Mouse (Mus musculus) gastrocnemius, adult 2 months (tissue): ENCODE data around the gene Sirt2. TPM values are rescaled to one million over a fixed set of nuclear protein-coding genes. Genes with fewer than 3 reads are reported as not detected.

ENCODE experiments used
- DNase-seq: peaks from one replicate; pipeline ENCODE4 v3.0.0; 2022
- H3K27ac ChIP-seq: fragments of 200-600 bp; 2 replicates; pipeline ENCODE4 v1.8.1; 2022; ENCODE audit warnings: mild to moderate bottlenecking
- H3K4me3 ChIP-seq: fragments of 200-600 bp; 2 replicates; pipeline ENCODE4 v1.8.1; 2022; ENCODE audit warnings: mild to moderate bottlenecking, moderate library complexity
- CTCF ChIP-seq: fragments of 200-600 bp; IDR thresholded peaks from 2 replicates; pipeline ENCODE4 v1.8.1; 2022; ENCODE audit warnings: antibody characterized with exemption, mild to moderate bottlenecking, moderate library complexity
- intact Hi-C: fragments of 180-260 bp; cut with DNase I; formaldehyde crosslinking; loops from one replicate; pipeline ENCODE4 v1.15.1; 2025
- total RNA-seq, 2 experiments: library from RNA; stranded (reverse); gene quantifications; 2 replicates each; pipeline ENCODE4 v1.2.3; 2021

The Sirt2 gene
- total RNA-seq, 2 experiments from 2014 or later, result 91.0 to 92.5 TPM

DNA sequence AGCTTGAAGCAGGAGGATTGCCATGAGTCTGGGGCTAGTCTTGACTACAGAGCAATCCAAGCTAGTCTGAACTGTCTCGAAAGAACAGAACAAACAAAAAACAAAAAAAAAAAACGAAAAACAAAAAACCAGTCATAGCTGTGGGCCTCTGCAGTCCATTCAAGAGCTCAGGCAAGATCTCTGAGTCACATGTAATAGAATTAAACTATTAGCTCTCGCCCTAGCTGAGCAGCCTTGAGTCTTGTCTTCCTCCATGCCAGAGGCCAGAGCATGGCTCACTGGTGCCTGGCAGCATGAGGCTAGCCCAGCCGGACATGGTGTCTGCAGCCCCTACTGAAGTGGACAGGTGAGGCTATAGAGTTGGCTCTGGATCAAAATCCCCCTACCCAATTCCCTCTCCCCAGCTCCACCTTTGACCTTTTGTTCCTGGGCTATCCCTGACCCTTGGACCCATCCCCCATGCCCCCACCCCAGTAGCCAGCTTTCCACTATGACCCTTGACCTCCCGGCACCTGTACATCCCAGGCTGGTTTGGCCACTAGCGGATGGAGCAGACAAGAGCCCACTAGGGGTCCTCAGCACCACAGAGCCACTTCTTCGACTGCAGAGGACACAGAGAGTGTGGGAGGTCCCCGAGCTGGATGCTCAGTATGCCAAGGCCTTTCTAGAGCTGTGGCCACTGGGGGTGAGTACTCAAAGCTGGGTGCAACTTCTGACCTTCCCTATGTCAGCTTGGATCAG is 23.7 kb downstream of the Sirt2 start:
- TF ChIP-seq CTCF, result peak; percentile 10; the same call in 1 of the 2 replicates
- no peak overlapping the region for H3K27ac ChIP-seq
- H3K4me3 ChIP-seq, result no peak overlapping the region
- DNase-seq, result no peak
- intact Hi-C loops, result no loop called here

DNA sequence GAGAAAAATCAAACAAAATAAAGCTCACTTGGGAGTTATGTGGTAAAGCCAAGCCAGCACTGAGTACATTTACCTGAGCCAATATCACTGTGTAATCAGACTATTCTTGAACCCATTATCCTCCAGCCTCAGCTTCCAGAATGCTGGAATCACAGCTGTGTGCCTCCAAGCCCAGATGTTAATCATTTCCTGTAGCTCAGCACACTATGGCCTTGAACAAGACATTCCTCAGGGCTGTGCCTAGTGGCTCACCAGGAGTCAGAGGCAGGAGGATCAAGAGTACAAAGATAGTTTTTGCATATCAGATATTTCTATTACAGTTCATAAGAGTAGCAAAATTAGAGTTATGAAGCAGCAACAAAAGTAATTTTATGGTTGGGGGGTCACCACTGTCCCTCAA is 25.2 kb downstream of the Sirt2 start:
- DNase-seq, result no peak
- Histone ChIP-seq H3K4me3 (no peak overlapping the region), H3K27ac (no peak overlapping the region)
- intact Hi-C loops, result no loop called here
- no peak for TF ChIP-seq CTCF

DNA sequence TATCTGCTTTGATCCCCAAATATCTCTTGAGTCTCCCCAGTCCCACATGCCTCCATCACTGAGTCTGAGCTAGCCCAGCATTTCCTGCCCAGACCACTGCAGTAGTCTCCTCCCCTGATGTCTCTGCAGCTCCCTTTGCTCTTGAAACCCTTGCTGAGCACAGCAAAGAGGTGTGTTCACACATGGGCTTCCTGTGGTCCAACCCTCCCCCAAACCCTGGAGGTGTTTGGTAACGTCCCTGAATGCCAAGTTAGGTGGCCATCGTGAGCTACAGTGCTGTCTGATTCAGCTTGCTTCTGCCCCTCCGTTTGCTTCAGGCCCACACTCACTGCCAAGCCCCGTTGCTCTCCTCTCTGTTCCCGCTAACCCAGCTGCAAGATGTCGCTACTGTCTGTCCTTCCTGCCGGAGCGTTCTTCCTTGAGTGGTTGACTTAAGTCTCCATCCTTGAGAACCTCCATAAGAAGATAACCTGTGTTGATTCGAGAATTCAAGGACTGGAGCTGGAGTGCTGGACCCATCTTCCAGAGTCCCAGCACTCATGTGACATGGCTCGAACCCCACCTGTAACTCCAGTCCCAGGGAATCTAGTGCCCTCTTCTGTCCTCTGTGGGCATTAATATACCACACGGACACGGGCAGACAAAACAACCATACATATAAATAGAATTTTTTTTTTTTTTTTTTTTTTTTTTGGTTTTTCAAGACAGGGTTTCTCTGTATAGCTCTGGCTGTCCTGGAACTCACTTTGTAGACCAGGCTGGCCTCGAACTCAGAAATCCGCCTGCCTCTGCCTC is 26.1 kb downstream of the Sirt2 start:
- intact Hi-C loops, result no loop called here
- DNase-seq, result no peak
- no peak overlapping the region for H3K4me3 ChIP-seq
- H3K27ac ChIP-seq, result no peak overlapping the region
- TF ChIP-seq CTCF, result peak; percentile 14; the same call in 1 of the 2 replicates

DNA sequence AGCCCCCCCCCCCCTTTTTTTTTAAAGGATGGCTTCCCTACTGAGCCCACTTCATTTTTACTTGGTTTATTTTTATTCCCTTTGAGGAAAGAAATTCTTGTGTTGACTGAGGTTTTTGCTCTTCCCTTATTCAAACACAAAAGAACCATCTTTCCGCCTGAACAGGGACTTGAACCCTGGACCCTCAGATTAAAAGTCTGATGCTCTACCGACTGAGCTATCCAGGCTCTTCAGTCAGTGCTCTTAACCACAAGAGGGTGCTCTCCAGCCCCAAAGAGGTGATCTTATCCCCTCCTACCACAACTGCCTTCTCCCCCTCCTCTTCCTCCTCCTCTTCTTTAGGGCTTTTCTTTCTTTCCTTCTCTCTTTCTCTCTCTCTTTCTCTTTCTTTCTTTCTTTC is 27.3 kb downstream of the Sirt2 start:
- no peak overlapping the region for H3K4me3 ChIP-seq
- peak; percentile 61 for TF ChIP-seq CTCF
- no peak overlapping the region for H3K27ac ChIP-seq
- intact Hi-C loops, result no loop called here
- no peak for DNase-seq

DNA sequence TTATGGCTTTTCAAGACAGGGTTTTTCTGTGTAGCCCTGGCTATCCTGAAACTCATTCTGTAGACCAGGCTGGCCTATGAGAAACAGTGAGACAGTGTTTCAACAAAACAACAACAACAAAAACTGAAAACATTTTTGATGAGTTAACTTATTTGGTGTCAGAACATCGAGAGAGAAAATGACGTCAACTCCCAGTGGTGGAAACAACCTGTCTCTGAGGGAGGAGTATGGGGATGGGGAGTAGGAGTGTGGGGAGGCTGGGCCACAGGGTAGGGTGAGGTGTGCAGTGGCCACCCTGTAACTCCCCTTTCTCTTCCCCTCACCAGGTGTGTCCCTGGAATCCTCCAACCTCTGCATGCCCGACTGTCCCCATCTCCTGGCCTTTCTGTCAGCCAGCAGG is 28.0 kb downstream of the Sirt2 start:
- intact Hi-C loops, result no loop called here
- Histone ChIP-seq H3K4me3 (no peak overlapping the region), H3K27ac (no peak overlapping the region)
- no peak for DNase-seq
- TF ChIP-seq CTCF, result no peak

DNA sequence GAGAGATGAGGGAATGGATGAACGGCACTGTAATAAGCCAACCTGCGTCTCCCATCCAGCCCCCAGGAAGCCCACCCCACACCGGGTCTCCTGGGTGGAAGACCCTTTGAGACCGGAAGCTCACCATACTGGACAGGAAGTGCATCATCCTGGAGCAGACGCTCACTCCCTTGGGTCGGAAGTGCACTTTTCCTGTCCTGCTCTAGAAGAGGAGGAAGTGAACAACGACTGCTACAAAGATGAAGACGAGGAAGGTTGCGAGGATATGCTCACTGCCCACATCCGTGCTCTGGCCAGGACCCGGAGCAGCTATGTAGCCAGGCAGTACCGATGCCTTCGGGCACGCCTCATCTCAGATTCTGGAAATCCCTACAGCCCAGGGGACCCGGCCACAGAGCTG is 29.3 kb downstream of the Sirt2 start:
- intact Hi-C loops, result loop anchor here (1.0 kb wide), 1 partner anchor 71 kb away; no protein-coding TSS in a partner anchor
- Histone ChIP-seq H3K27ac (peak overlapping the region; percentile 82), H3K4me3 (peak overlapping the region; percentile 60)
- TF ChIP-seq CTCF, result no peak
- peak; percentile 32 for DNase-seq

DNA sequence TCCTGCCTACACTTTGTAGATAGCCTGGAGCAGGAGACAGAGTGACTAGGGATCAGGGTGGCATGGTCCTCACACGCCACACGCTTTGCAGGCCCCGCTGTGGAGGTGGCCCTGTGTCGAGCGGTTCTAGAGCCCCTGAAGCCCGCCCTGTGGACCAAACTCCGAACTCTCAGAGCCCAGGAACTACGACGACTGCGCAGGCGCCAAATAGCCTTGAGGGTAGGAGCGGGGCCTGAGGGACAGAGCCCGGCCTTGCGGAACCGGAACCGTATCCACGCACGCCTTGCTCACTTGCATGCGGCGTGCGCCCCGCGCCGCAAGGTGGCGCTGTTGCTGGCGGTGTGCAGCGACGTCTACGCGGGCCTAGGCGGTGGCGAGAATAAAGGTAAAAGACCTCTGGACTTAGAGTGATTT is 30.0 kb downstream of the Sirt2 start:
- peak; percentile 100; the same call in 1 of the 2 replicates for TF ChIP-seq CTCF
- intact Hi-C loops, result loop anchor here (1.0 kb wide), 1 partner anchor 71 kb away; no protein-coding TSS in a partner anchor
- Histone ChIP-seq H3K4me3 (peak overlapping the region; percentile 60), H3K27ac (peak overlapping the region; percentile 82)
- DNase-seq, result peak; percentile 91

DNA sequence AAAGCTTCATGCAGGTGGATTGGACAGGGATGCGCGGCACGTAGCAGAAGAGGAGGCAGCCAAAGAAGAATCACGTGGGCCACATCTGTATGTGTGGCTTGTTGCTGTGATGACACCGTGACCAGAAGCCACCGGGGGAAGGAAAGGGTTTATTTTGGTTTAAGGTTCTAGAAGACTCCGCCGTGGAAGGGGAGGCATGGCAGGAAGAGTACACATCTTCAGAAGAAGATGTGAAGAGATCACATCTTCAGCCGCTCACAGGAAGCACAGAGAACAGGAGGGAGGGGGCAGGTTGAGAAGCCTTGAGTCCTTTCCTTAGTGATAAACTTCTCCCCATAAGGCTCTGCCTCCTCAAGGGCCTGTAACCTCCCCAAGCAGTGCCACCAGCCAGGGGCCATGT is 33.5 kb downstream of the Sirt2 start:
- intact Hi-C loops, result no loop called here
- TF ChIP-seq CTCF, result no peak

DNA sequence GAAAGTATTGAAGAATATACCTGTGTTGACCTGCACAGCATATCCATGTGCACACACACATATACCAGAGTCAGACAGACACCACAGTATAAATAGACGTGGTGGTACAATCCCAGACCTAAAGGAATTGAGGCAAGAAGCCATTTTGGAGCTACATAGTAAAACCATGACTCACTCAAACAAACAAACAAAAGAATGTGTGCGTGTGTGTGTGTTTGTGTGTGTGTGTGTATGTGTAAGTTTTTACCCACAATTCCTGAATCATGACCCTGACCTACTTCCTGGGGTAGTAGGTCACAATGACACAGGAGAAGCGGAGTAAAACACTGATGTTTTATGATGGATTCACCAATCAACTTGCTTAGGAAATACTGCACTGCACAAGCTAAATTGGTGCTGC is 34.9 kb downstream of the Sirt2 start:
- intact Hi-C loops, result loop anchor here (1.0 kb wide), 1 partner anchor 64 kb away; no protein-coding TSS in a partner anchor
- Histone ChIP-seq H3K27ac (peak overlapping the region; percentile 80), H3K4me3 (no peak overlapping the region)
- no peak for TF ChIP-seq CTCF
- no peak for DNase-seq

More for the DNA sequence above, 33.5 kb downstream of the Sirt2 start:
- Histone ChIP-seq H3K27ac (0 out of 2 replicates have a peak overlapping the region, but pooled peaks have one; percentile 16), H3K4me3 (no peak overlapping the region)
- DNase-seq, result no peak

DNA sequence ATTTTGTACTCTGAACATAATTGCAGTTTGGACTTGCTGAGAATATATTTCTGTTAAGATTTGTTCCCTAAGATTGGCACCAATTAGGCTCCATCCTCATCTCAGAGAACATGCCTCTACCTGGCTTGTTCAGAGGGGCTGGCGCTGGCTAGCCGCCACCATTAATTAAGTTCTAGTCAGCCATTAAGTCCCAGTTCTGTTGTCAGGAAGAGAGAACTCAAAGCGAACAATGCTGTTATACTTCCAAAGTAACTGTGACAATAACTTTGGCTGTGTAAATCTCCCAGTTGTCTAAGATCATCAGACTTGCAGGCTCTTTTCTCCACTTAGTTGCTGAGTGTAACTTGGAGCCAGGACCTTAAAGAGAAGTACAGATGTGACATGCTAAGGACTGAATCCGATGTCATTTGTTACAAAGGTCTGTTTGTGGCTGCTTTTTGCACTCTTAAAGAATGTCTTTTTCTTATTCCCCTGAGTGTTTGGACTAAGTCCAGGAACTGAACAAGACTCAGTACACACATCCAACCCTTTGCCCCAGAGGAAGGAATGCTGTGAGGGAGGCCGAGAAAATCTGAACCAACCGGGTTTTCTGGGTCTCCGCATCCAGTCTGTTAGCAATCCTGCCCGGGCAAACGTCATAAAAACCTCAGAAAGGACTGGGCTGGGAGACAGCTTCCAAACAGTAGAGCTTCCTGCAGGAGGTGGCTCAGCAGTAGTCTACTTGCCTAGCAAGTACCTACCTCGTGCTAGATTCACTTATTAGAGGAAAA is 35.6 kb downstream of the Sirt2 start:
- no peak for DNase-seq
- Histone ChIP-seq H3K27ac (peak overlapping the region; percentile 80), H3K4me3 (peak overlapping the region; percentile 43)
- peak; percentile 33 for TF ChIP-seq CTCF
- intact Hi-C loops, result loop anchor here (1.0 kb wide), 1 partner anchor 63 kb away; no protein-coding TSS in a partner anchor

DNA sequence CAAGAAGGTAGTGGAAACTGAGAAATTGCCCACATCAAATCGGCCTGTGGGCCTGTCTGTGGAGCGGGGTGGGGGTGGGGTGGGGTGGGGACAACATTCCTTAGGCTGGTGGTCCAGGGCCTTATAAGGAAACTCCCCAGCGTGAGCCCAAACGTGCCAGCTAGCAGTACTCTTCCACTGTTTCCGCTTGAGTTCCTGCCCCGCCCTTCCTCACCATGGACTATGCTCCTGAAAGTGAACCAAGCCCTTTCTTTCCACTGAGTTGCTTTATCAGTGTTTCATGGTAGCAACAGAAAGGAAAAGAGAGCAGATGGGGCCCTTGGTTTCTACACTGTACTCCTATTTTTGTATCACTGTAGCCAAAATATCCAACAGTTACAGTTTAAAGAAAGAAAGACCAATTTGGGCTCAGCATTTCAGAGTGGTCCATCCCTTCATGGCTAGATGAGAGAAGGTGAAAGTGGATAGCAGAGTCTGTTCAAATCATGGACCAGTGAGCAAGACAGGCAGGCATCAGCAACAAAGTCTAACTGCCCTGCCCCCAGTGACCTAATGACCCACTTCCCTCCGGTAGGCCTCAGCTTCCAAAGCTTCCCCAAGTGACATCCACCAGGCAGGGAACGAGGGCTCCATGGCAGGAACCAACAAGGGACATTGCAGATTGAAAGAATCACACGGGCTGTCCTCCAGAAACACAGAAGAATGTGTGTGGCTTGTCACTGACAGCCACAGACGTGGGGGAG is 36.5 kb downstream of the Sirt2 start:
- no peak for DNase-seq
- Histone ChIP-seq H3K27ac (peak overlapping the region; percentile 80), H3K4me3 (peak overlapping the region; percentile 43)
- intact Hi-C loops, result no loop called here
- no peak for TF ChIP-seq CTCF

DNA sequence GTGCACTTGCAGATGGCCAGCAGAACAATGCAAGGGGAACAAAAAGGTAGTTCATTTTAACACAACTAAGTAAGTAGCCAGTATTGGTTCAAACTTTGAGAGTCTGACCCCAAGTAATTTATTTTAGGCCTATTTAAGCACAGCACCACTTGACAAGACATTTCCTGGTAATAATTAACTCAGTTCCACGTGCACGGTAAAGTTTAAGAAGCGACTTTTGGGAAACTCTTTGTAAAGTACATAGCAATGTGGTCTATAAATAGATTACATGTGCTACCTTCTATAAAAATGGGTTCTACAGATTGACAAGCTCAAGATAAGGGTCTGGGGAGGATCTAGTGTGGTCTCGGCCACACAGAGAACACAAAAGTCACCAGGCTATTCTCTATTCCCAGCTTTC is 37.2 kb downstream of the Sirt2 start:
- intact Hi-C loops, result no loop called here
- no peak for TF ChIP-seq CTCF
- no peak overlapping the region for H3K4me3 ChIP-seq
- DNase-seq, result no peak
- peak overlapping the region; percentile 80 for H3K27ac ChIP-seq
